Mouse (Mus musculus) limb, embryonic 10.5 days (tissue): ENCODE results near the gene Cfap97. TPM values are rescaled to one million over a fixed set of nuclear protein-coding genes. Genes with fewer than 3 reads are reported as not detected.

Experiments
- DNase-seq: peaks from one replicate; pipeline ENCODE4 v3.0.0-alpha.2; 2017; ENCODE audit warnings: low spot score
- H3K27ac ChIP-seq: fragments of 300-500 bp; sonication (generic); 2 replicates; pipeline ENCODE4 v1.5.1; 2016; ENCODE audit warnings: mild to moderate bottlenecking
- H3K27me3 ChIP-seq: fragments of 300-500 bp; sonication (generic); 2 replicates; pipeline ENCODE4 v1.6.1; 2016; ENCODE audit warnings: low read depth, mild to moderate bottlenecking; ENCODE audit not compliant: poor library complexity, severe bottlenecking
- H3K36me3 ChIP-seq: fragments of 300-500 bp; sonication (generic); 2 replicates; pipeline ENCODE4 v1.6.1; 2016; ENCODE audit warnings: mild to moderate bottlenecking, moderate library complexity
- H3K4me1 ChIP-seq: fragments of 300-500 bp; sonication (generic); 2 replicates; pipeline ENCODE4 v1.6.1; 2016
- H3K4me3 ChIP-seq: fragments of 300-500 bp; sonication (generic); 2 replicates; pipeline ENCODE4 v1.5.1; 2016; ENCODE audit warnings: mild to moderate bottlenecking, moderate library complexity
- H3K9me3 ChIP-seq: fragments of 300-500 bp; sonication (generic); replicated peaks from 2 replicates; pipeline ENCODE4 v1.6.1; 2016; ENCODE audit warnings: mild to moderate bottlenecking
- WGBS: fragments of 180-500 bp; shearing (Covaris S2); methylation state at CpG from one replicate; pipeline ENCODE4 v1.1.7; 2016; 5-methylcytosine and 5-hydroxymethylcytosine counted together
- polyA plus RNA-seq: library from polyadenylated mRNA; unstranded; fragments of >200 nt; fragmentation: Nextera tagmentation; extraction: Ambion mirVana; gene quantifications from 2 replicates; pipeline ENCODE4 v1.2.1, GENCODE M21; 2016

Cfap97 gene
- polyA plus RNA-seq, 1 experiment from 2014 or later, result 21.6 TPM

- WGBS, result 94% methylated on average over 3 of the region's 3 CpGs
- H3K36me3 ChIP-seq, result no peaks in the 10 kb centered on the region
Measured at GRCm38 (mm10) chr8:46141688-46142087, 9.9 kb upstream of the Cfap97 start.

GRCm38 (mm10) chr8:46142498-46143081, 9.0 kb upstream of the Cfap97 start:
- no peaks in the 10 kb centered on the region for H3K36me3 ChIP-seq
- H3K4me1 ChIP-seq, result 0 out of 2 replicates have a peak, but pooled peaks cover 4% of the 10 kb centered on the region
- WGBS, result 89% methylated on average over 4 of the region's 4 CpGs
- H3K27ac ChIP-seq, result no peak overlapping the region
- H3K27me3 ChIP-seq, result no peaks in the 10 kb centered on the region
- DNase-seq, result no peak
- H3K9me3 ChIP-seq, result no peaks in the 10 kb centered on the region
- no peak overlapping the region for H3K4me3 ChIP-seq

More at GRCm38 (mm10) chr8:46141688-46142087, 9.9 kb upstream of the Cfap97 start:
- DNase-seq, result no peak
- Histone ChIP-seq H3K27ac (no peak overlapping the region), H3K9me3 (no peaks in the 10 kb centered on the region), H3K27me3 (no peaks in the 10 kb centered on the region), H3K4me1 (0 out of 2 replicates have a peak, but pooled peaks cover 4% of the 10 kb centered on the region), H3K4me3 (no peak overlapping the region)

GRCm38 (mm10) chr8:46143470-46143869, 8.1 kb upstream of the Cfap97 start:
- H3K4me3 ChIP-seq, result no peak overlapping the region
- H3K27me3 ChIP-seq, result no peaks in the 10 kb centered on the region
- H3K36me3 ChIP-seq, result no peaks in the 10 kb centered on the region
- no peak overlapping the region for H3K27ac ChIP-seq
- H3K4me1 ChIP-seq, result peaks cover 6% of the 10 kb centered on the region; the same call in 1 of the 2 replicates
- no peak for DNase-seq
- WGBS, result 77% methylated on average over 5 of the region's 5 CpGs
- no peaks in the 10 kb centered on the region for H3K9me3 ChIP-seq

- Histone ChIP-seq H3K4me3 (no peak overlapping the region), H3K4me1 (peaks cover 6% of the 10 kb centered on the region; the same call in 1 of the 2 replicates), H3K27me3 (no peaks in the 10 kb centered on the region), H3K36me3 (no peaks in the 10 kb centered on the region), H3K9me3 (no peaks in the 10 kb centered on the region), H3K27ac (no peak overlapping the region)
- 64% methylated on average over 1 of the region's 1 CpGs for WGBS
- no peak for DNase-seq
Measured at GRCm38 (mm10) chr8:46143924-46144323, 7.6 kb upstream of the Cfap97 start.

- Histone ChIP-seq H3K4me3 (no peak overlapping the region), H3K9me3 (no peaks in the 10 kb centered on the region), H3K4me1 (peaks cover 9% of the 10 kb centered on the region), H3K27me3 (peaks cover 15% of the 10 kb centered on the region; the same call in 1 of the 2 replicates), H3K36me3 (no peaks in the 10 kb centered on the region), H3K27ac (no peak overlapping the region)
- DNase-seq, result no peak
- 53% methylated on average over 3 of the region's 3 CpGs for WGBS
Measured at GRCm38 (mm10) chr8:46146173-46146572, 5.4 kb upstream of the Cfap97 start.

GRCm38 (mm10) chr8:46149306-46149705, 2.3 kb upstream of the Cfap97 start:
- no peak for DNase-seq
- Histone ChIP-seq H3K27me3 (peaks cover 32% of the 10 kb centered on the region), H3K4me3 (no peak overlapping the region), H3K27ac (no peak overlapping the region), H3K9me3 (no peaks in the 10 kb centered on the region), H3K36me3 (no peaks in the 10 kb centered on the region), H3K4me1 (peaks cover 14% of the 10 kb centered on the region)
- WGBS, result 74% methylated on average over 6 of the region's 6 CpGs

GRCm38 (mm10) chr8:46149782-46150181, 1.8 kb upstream of the Cfap97 start:
- peaks cover 14% of the 10 kb centered on the region for H3K4me1 ChIP-seq
- 81% methylated on average over 9 of the region's 9 CpGs for WGBS
- peaks cover 37% of the 10 kb centered on the region for H3K27me3 ChIP-seq
- H3K36me3 ChIP-seq, result no peaks in the 10 kb centered on the region
- H3K27ac ChIP-seq, result no peak overlapping the region
- no peak overlapping the region for H3K4me3 ChIP-seq
- no peaks in the 10 kb centered on the region for H3K9me3 ChIP-seq
- DNase-seq, result no peak

- 4% methylated on average over 94 of the region's 103 CpGs for WGBS
- peak within 1 kb of the TSS; percentile 87 for H3K27ac ChIP-seq
- DNase-seq, result peak; percentile 92
- H3K4me3 ChIP-seq, result peak within 1 kb of the TSS; percentile 83
- no peaks in the 10 kb centered on the region for H3K9me3 ChIP-seq
- H3K4me1 ChIP-seq, result peaks cover 14% of the 10 kb centered on the region
- no peaks in the 10 kb centered on the region for H3K36me3 ChIP-seq
- H3K27me3 ChIP-seq, result peaks cover 38% of the 10 kb centered on the region
Measured at GRCm38 (mm10) chr8:46152064-46153031, 777 bp downstream of the Cfap97 start, which contains the start of gene Snx25. Gene Snx25, minus strand, starts transcription at chr8:46152159.

- Histone ChIP-seq H3K4me1 (peaks cover 12% of the 10 kb centered on the region), H3K9me3 (no peaks in the 10 kb centered on the region), H3K36me3 (no peaks in the 10 kb centered on the region), H3K27me3 (peaks cover 38% of the 10 kb centered on the region), H3K27ac (no peak overlapping the region), H3K4me3 (peak overlapping the region; percentile 83)
- WGBS, result 40% methylated on average over 2 of the region's 2 CpGs
- no peak for DNase-seq
Measured at GRCm38 (mm10) chr8:46153042-46153441, 1.5 kb downstream of the Cfap97 start.

- Histone ChIP-seq H3K9me3 (no peaks in the 10 kb centered on the region), H3K27me3 (no peaks in the 10 kb centered on the region), H3K4me1 (peaks cover 15% of the 10 kb centered on the region), H3K4me3 (peak overlapping the region; percentile 77), H3K27ac (peak overlapping the region; percentile 94), H3K36me3 (0 out of 2 replicates have a peak, but pooled peaks cover 3% of the 10 kb centered on the region)
- 2% methylated on average over 74 of the region's 77 CpGs for WGBS
- DNase-seq, result peak; percentile 97
Measured at GRCm38 (mm10) chr8:46162953-46163869, 11.6 kb downstream of the Cfap97 start.

- no peak for DNase-seq
- peak overlapping the region; percentile 94 for H3K27ac ChIP-seq
- H3K36me3 ChIP-seq, result 0 out of 2 replicates have a peak, but pooled peaks cover 3% of the 10 kb centered on the region
- H3K27me3 ChIP-seq, result no peaks in the 10 kb centered on the region
- peak overlapping the region; percentile 77 for H3K4me3 ChIP-seq
- WGBS, result 1% methylated on average over 25 of the region's 25 CpGs
- no peaks in the 10 kb centered on the region for H3K9me3 ChIP-seq
- peaks cover 15% of the 10 kb centered on the region for H3K4me1 ChIP-seq
Measured at GRCm38 (mm10) chr8:46163870-46164190, 12.3 kb downstream of the Cfap97 start.

GRCm38 (mm10) chr8:46173651-46174050, 22.1 kb downstream of the Cfap97 start:
- Histone ChIP-seq H3K27ac (no peak overlapping the region), H3K36me3 (peaks cover 38% of the 10 kb centered on the region), H3K9me3 (no peaks in the 10 kb centered on the region), H3K27me3 (no peaks in the 10 kb centered on the region), H3K4me1 (no peaks in the 10 kb centered on the region), H3K4me3 (no peak overlapping the region)
- 88% methylated on average over 2 of the region's 2 CpGs for WGBS
- DNase-seq, result no peak
